Mouse (Mus musculus) heart, adult 2 months (tissue): ENCODE data around the gene Eml6. TPM values are rescaled to one million over a fixed set of nuclear protein-coding genes. Genes with fewer than 3 reads are reported as not detected.
"Not testable (repeated sequence)": the region's sequence is repeated elsewhere in the genome, so short reads cannot be mapped to it uniquely, and the experiment has no call there.

Source experiments
- DNase-seq, 2 experiments: peaks; one replicate each; pipeline ENCODE4 v3.0.0; 2021
- H3K27ac ChIP-seq: fragments of 200-600 bp; 2 replicates; pipeline ENCODE4 v1.8.1; 2022
- H3K27me3 ChIP-seq: fragments of 200-500 bp; 2 replicates; pipeline ENCODE4 v1.6.1; 2012; ENCODE audit warnings: mild to moderate bottlenecking, low read length, inconsistent platforms, mixed read lengths; ENCODE audit not compliant: control insufficient read depth, insufficient read depth
- H3K36me3 ChIP-seq: fragments of 200-500 bp; 2 replicates; pipeline ENCODE4 v1.6.1; 2012; ENCODE audit warnings: low read length, inconsistent platforms; ENCODE audit not compliant: control insufficient read depth, insufficient read depth
- H3K4me1 ChIP-seq: fragments of 200-500 bp; 2 replicates; pipeline ENCODE4 v1.6.1; 2011; ENCODE audit warnings: low read length; ENCODE audit not compliant: control insufficient read depth, insufficient read depth
- H3K4me3 ChIP-seq: fragments of 200-600 bp; 2 replicates; pipeline ENCODE4 v1.8.1; 2022
- H3K79me2 ChIP-seq: fragments of 200-500 bp; replicated peaks from 2 replicates; pipeline ENCODE4 v1.6.1; 2012; ENCODE audit warnings: mild to moderate bottlenecking, inconsistent platforms, low read length, moderate library complexity, mixed read lengths; ENCODE audit not compliant: control insufficient read depth, insufficient read depth
- H3K9ac ChIP-seq: fragments of 200-500 bp; 2 replicates; pipeline ENCODE4 v1.6.1; 2012; ENCODE audit warnings: low read depth, mild to moderate bottlenecking, control low read depth, inconsistent platforms, low read length, mixed read lengths
- CTCF ChIP-seq: fragments of 200-600 bp; IDR thresholded peaks from 2 replicates; pipeline ENCODE4 v1.8.1; 2022; ENCODE audit warnings: antibody characterized with exemption, mild to moderate bottlenecking, moderate library complexity
- EP300 ChIP-seq: fragments of 200-500 bp; IDR thresholded peaks from 2 replicates; pipeline ENCODE4 v1.6.1; 2011; ENCODE audit warnings: low read depth, low read length, control low read depth; ENCODE audit not compliant: insufficient read depth
- POLR2A ChIP-seq: fragments of 200-500 bp; IDR thresholded peaks from 2 replicates; pipeline ENCODE4 v1.6.1; 2011; ENCODE audit warnings: mild to moderate bottlenecking, low read depth, low read length, control low read depth; ENCODE audit not compliant: insufficient read depth
- WGBS: fragments of 180-500 bp; shearing (Covaris S2); methylation state at CpG from one replicate; pipeline ENCODE4 v1.1.7; 2018; 5-methylcytosine and 5-hydroxymethylcytosine counted together
- intact Hi-C: fragments of 180-260 bp; cut with DNase I; formaldehyde crosslinking; loops from one replicate; pipeline ENCODE4 v1.15.1; 2025
- polyA plus RNA-seq: library from polyadenylated mRNA; depleted of rRNA; stranded (reverse); fragments of >200 nt; gene quantifications from 2 replicates; pipeline ENCODE4 v1.2.3, GENCODE M21; 2012
- total RNA-seq, 2 experiments: library from RNA; stranded (reverse); gene quantifications; 2 replicates each; pipeline ENCODE4 v1.2.3; 2021

Eml6 gene
- total and polyA plus RNA-seq, 3 experiments = 2.0 to 2.2 (median 2.1) TPM

GRCm38 (mm10) chr11:29827729-29828128, 198.1 kb downstream of the Eml6 start:
- Histone ChIP-seq H3K4me3 (no peak overlapping the region), H3K79me2 (no peaks in the 10 kb centered on the region), H3K36me3 (no peaks in the 10 kb centered on the region), H3K4me1 (no peaks in the 10 kb centered on the region), H3K9ac (no peak overlapping the region), H3K27ac (no peak overlapping the region), H3K27me3 (peaks cover 1% of the 10 kb centered on the region; the same call in 1 of the 2 replicates)
- TF ChIP-seq EP300 = no peak
- WGBS = 61% methylated on average over 2 of the region's 2 CpGs
- DNase-seq = no peak
- intact Hi-C loops = no loop called here

- 92% methylated on average over 1 of the region's 1 CpGs for WGBS
- Histone ChIP-seq H3K36me3 (no peaks in the 10 kb centered on the region), H3K4me3 (no peak overlapping the region), H3K27me3 (peaks cover 1% of the 10 kb centered on the region; the same call in 1 of the 2 replicates), H3K9ac (no peak overlapping the region), H3K27ac (no peak overlapping the region), H3K4me1 (no peaks in the 10 kb centered on the region), H3K79me2 (no peaks in the 10 kb centered on the region)
- TF ChIP-seq POLR2A (no peak), EP300 (no peak), CTCF (no peak)
- intact Hi-C loops = no loop called here
- no peak for DNase-seq
Observed at GRCm38 (mm10) chr11:29826001-29826400, 199.8 kb downstream of the Eml6 start.

- H3K79me2 ChIP-seq, DNase-seq, H3K4me3 ChIP-seq, H3K27ac ChIP-seq, H3K36me3 ChIP-seq, H3K4me1 ChIP-seq, H3K9ac ChIP-seq, intact Hi-C loops, H3K27me3 ChIP-seq: not testable (repeated sequence)
- WGBS = 31% methylated on average over 21 of the region's 21 CpGs
Observed at GRCm38 (mm10) chr11:29825271-29825718, 200.5 kb downstream of the Eml6 start, which contains the start of gene 4931440F15Rik. TSS of gene 4931440F15Rik (minus strand) at chr11:29825668.

DNA sequence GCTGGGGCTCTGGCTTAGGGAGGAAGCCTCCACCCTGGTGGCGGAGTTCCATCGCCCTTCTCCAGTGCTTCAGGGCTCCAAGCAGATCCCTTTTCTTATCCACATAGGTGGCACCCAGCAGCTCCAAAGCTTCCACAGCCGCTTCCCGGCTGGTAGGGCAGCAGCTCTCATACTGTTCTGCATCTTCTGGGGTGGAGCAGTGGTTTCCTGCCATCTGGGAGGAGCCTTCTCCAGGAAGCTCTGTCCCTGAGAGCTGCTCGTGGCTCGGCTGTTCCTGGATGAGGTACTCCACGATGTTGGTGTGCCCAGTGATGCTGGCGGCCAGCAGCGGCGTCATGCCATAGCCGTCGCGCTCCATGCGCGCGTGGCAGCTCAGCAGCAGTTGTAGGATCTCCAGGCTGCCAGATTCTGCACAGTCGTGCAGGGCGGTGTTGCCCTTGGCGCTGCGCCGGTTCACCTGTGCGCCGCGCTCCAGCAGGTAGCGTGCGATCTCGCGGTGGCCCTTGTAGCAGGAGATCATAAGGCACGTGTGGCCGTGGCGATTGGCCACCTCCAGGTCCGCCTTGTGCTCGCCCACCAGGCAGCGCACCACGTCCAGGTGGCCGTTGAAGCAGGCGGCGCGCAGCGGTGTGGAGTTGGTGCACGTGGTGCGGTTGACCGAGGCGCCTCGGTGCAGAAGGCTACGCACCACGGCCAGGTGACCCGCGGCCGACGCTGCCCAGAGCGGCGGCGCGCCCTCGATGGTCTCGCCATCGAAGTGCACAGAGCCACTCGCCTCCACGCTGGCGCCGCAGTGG, 201.2 kb downstream of the Eml6 start:
- H3K27me3 ChIP-seq, H3K79me2 ChIP-seq, H3K4me1 ChIP-seq, H3K36me3 ChIP-seq, intact Hi-C loops, H3K9ac ChIP-seq, H3K4me3 ChIP-seq, H3K27ac ChIP-seq: not testable (repeated sequence)
- WGBS = 19% methylated on average over 62 of the region's 62 CpGs
- DNase-seq = peak in 1 of 2 experiments; percentile 4

DNA sequence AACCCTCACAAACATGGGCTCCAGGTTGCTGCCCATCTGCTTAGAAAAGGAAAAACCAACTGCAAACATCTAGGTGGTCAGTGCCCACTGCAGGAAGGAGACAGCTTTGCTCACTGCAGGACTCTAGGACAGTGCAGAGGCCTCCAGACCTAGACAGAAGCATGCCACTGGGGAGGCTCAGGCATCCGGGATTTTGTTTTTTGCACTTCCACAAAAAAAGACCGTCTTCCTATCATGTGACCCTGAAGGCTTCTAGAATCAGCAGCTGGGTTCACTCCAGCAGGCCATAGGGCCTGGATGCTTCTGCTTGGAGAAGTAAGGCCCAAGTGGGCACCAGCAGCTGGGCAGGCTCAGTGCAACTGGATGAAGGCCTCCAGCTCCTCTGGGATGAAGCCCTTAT, 202.7 kb downstream of the Eml6 start:
- intact Hi-C loops = no loop called here
- no peak overlapping the region for H3K27ac ChIP-seq
- no peak for TF ChIP-seq CTCF
- TF ChIP-seq EP300 = no peak
- no peak for TF ChIP-seq POLR2A
- no peaks in the 10 kb centered on the region for H3K79me2 ChIP-seq
- no peaks in the 10 kb centered on the region for H3K36me3 ChIP-seq
- H3K4me3 ChIP-seq = no peak overlapping the region
- no peaks in the 10 kb centered on the region for H3K4me1 ChIP-seq
- H3K9ac ChIP-seq = no peak overlapping the region
- peaks cover 1% of the 10 kb centered on the region; the same call in 1 of the 2 replicates for H3K27me3 ChIP-seq
- 74% methylated on average over 2 of the region's 2 CpGs for WGBS
- DNase-seq = no peak

DNA sequence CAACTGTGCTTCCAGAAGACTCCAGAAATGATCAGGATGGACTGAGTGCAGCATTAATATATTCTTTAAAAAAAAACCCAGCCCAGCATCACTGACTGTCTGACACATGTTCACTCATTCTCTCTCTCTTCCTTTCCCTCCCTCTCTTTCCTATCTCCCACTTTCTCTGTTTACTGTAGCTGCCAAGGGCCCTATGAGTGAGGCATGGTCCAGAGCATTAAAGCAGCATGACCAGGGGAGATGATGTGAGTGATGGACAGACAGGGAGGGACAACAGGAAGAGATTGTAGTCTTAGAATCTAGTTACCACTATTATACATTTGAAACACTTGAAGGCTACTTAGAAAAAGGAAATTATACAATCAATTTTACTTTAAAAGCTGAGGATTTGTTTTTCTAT, 210.2 kb downstream of the Eml6 start:
- intact Hi-C loops = no loop called here
- Histone ChIP-seq H3K4me3 (no peak overlapping the region), H3K79me2 (no peaks in the 10 kb centered on the region), H3K36me3 (no peaks in the 10 kb centered on the region), H3K27me3 (no peaks in the 10 kb centered on the region), H3K4me1 (no peaks in the 10 kb centered on the region), H3K27ac (no peak overlapping the region), H3K9ac (no peak overlapping the region)
- TF ChIP-seq CTCF (no peak), EP300 (no peak), POLR2A (no peak)
- no peak for DNase-seq
